Mouse (Mus musculus) midbrain, embryonic 16.5 days (tissue): ENCODE data around the gene Spred2. TPM values are rescaled to one million over a fixed set of nuclear protein-coding genes. Genes with fewer than 3 reads are reported as not detected.

Experiments
- ATAC-seq: fragments of 200-750 bp; cut with Nextera tagmentation; 2 replicates; pipeline ENCODE4 v1.8.0; 2017; ENCODE audit warnings: moderate TSS enrichment
- H3K27ac ChIP-seq: fragments of 300-500 bp; sonication (generic); 2 replicates; pipeline ENCODE4 v1.5.1; 2014; ENCODE audit warnings: mild to moderate bottlenecking, low read length, mixed read lengths
- H3K27me3 ChIP-seq: fragments of 300-500 bp; sonication (generic); 2 replicates; pipeline ENCODE4 v1.6.1; 2014; ENCODE audit warnings: low read depth, low read length, mixed read lengths; ENCODE audit not compliant: control insufficient read depth, insufficient read depth
- H3K36me3 ChIP-seq: fragments of 300-500 bp; sonication (generic); 2 replicates; pipeline ENCODE4 v1.6.1; 2014; ENCODE audit warnings: mild to moderate bottlenecking, low read length, moderate library complexity, mixed read lengths; ENCODE audit not compliant: control insufficient read depth, insufficient read depth
- H3K4me1 ChIP-seq: fragments of 300-500 bp; sonication (generic); 2 replicates; pipeline ENCODE4 v1.6.1; 2014; ENCODE audit warnings: mild to moderate bottlenecking, low read length, mixed read lengths; ENCODE audit not compliant: control insufficient read depth, insufficient read depth
- H3K4me2 ChIP-seq: fragments of 300-500 bp; sonication (generic); 2 replicates; pipeline ENCODE4 v1.6.1; 2014; ENCODE audit warnings: mild to moderate bottlenecking, low read length, mixed read lengths
- H3K4me3 ChIP-seq: fragments of 300-500 bp; sonication (generic); 2 replicates; pipeline ENCODE4 v1.5.1; 2014; ENCODE audit warnings: low read depth, mild to moderate bottlenecking, low read length, moderate library complexity, mixed read lengths
- H3K9ac ChIP-seq: fragments of 300-500 bp; sonication (generic); 2 replicates; pipeline ENCODE4 v1.6.1; 2014; ENCODE audit warnings: low read depth, low read length, mixed read lengths
- H3K9me3 ChIP-seq: fragments of 300-500 bp; sonication (generic); replicated peaks from 2 replicates; pipeline ENCODE4 v1.6.1; 2014; ENCODE audit warnings: mild to moderate bottlenecking, low read length, mixed read lengths; ENCODE audit not compliant: control insufficient read depth, poor library complexity, severe bottlenecking
- WGBS: fragments of 180-500 bp; shearing (Covaris S2); extraction: QIAGEN DNeasy Blood & Tissue Kit; methylation state at CpG from one replicate; pipeline ENCODE4 v1.1.7; 2014; 5-methylcytosine and 5-hydroxymethylcytosine counted together
- polyA plus RNA-seq: library from polyadenylated mRNA; unstranded; fragments of >200 nt; fragmentation: Nextera tagmentation; extraction: Ambion mirVana; gene quantifications from 2 replicates; pipeline ENCODE4 v1.2.1, GENCODE M21; 2015

Spred2 gene
- polyA plus RNA-seq, 1 experiment from 2014 or later: 4.8 TPM

DNA sequence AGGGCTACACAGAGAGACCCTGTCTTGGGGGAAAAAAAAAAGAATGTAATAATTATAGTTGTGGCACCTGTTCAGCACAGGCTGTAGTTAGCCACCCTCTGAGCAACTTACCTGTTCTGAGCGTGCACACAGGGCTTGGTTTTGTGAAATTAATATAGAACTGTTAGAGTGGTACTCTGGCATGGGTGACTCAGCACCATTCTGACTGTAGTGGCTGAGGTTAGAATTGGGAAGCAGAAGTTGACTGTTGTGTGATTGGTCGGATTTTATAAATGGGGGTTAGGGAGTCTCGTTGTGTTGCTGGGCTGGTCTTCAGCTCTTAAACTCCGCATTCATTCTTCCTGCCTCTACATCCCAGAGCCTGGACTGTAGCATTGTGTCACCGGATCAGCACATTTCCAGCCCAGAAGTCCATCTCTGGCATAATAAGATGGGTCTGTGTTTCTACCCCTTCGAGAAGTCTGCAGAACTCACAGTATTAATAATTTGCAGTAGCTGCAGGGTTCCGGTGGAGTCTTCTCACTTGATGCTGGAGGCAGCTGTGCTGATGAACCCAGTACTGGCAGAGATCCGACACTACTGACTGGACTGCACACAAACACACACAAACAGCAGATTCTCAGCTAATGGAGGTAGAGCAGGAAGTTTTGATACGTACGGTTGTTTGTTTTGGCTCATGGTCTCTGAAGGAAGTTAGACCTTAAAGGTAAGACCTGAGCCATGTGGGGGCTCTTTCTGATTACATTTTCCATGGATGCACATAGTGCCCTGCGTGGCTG is 5.1 kb downstream of the Spred2 start:
- no peak for ATAC-seq
- H3K4me2 ChIP-seq: no peak overlapping the region
- peaks cover 16% of the 10 kb centered on the region for H3K4me1 ChIP-seq
- no peaks in the 10 kb centered on the region for H3K27me3 ChIP-seq
- H3K9ac ChIP-seq: no peak overlapping the region
- no peaks in the 10 kb centered on the region for H3K36me3 ChIP-seq
- H3K27ac ChIP-seq: no peak overlapping the region
- no peaks in the 10 kb centered on the region for H3K9me3 ChIP-seq
- no peak overlapping the region for H3K4me3 ChIP-seq
- 75% methylated on average over 11 of the region's 11 CpGs for WGBS

DNA sequence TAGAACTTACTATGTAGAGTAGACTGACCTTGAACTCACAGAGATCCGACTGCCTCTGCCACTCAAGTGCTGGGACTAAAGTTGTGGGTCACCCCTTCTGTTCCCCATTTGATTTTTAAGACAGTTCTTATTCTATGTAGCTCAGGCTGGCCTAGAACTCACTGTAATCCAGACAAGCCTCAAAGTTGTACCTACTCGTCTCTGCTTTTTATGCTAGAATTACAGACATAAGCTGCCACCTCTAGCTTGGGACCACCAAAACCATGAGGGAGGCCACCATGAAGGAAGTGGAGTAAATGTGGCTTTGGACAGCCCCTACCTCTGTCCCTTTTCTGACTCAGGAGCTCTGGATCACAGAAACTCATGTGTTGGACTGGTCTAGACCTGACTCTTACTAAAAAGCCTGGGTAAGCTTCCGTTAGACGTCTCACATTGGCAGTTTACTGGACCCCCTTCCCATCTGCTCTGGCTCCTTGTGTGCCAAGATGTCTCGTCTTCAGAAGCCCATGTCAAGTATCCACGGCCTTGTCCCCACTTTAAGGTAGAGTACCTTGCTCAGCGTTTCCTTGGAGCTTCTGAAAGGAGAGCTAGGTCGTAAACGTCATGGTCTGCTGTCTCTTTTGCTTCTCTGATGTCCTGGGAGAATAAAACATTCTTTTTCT is 7.5 kb downstream of the Spred2 start:
- Histone ChIP-seq H3K9me3 (no peaks in the 10 kb centered on the region), H3K36me3 (no peaks in the 10 kb centered on the region), H3K27ac (no peak overlapping the region), H3K4me3 (no peak overlapping the region), H3K4me1 (peaks cover 23% of the 10 kb centered on the region), H3K4me2 (no peak overlapping the region), H3K27me3 (no peaks in the 10 kb centered on the region), H3K9ac (no peak overlapping the region)
- WGBS: 94% methylated on average over 9 of the region's 9 CpGs
- no peak for ATAC-seq

DNA sequence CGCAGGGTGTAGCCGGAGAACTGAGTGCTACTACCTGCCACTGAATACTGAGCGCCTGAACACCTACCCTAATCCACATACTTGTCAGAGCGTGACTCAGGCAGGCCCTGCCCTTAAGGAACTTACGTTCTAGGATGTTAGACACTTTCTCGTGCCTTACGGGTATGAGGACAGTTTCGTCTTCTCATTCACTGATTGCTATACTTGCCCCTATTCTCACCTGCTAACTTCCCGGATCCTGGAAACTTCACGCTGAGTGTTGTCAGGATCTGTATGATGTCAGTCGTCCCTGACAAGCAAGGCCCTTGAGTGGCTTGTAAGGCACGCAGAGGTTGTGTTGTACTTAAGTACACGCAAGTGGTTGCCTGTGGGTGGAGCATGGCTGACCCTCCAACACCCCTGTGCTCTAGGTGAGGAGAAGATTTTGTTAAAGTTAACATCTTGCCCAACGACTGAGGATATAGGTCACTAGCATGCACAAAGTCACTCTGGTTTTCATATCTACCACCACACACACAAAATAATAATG is 8.9 kb downstream of the Spred2 start:
- H3K4me3 ChIP-seq: no peak overlapping the region
- no peaks in the 10 kb centered on the region for H3K9me3 ChIP-seq
- H3K4me1 ChIP-seq: peaks cover 19% of the 10 kb centered on the region
- H3K27ac ChIP-seq: no peak overlapping the region
- H3K36me3 ChIP-seq: no peaks in the 10 kb centered on the region
- no peak overlapping the region for H3K4me2 ChIP-seq
- H3K27me3 ChIP-seq: no peaks in the 10 kb centered on the region
- 94% methylated on average over 14 of the region's 14 CpGs for WGBS
- ATAC-seq: no peak
- no peak overlapping the region for H3K9ac ChIP-seq

DNA sequence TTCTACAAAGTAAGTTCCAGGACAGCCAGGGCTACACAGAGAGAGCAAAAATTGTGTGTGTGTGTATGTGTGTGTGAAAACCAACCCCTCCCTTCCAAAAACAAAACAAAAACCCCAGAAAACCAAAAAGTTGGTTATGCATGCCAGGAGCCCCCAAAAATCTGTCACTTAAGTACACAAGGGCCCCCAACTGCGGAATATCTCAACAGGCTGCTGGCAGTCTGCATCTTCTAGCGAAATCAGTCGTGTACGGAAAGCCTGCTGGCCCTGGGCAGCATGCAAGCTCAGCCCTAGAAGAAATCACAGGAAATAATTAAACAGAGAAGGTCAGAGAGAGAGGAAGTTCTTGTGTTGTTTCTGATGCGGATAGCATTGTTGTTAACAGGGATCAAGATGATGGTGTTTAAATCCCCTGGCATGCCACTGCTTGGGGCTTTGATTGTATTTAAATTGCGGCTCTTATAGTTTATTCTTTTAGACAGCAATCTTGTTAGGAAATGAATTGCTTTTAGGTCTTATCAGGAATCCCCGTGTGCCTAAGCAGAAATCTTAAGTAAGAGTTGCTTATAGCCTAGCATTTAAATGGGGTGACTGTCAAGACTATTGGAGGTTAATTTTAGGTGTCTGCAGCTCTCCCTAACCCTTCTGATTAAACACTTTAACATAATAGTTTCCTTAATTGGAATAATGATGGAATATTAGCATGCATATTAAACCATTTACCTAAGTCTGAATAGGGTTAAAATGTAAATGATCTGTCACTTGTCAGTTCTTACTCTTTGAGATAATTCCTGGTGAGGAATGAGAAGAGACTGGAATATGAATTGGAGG is 11.6 kb downstream of the Spred2 start:
- ATAC-seq: no peak
- WGBS: 36% methylated on average over 7 of the region's 7 CpGs
- Histone ChIP-seq H3K9ac (no peak overlapping the region), H3K9me3 (no peaks in the 10 kb centered on the region), H3K4me3 (no peak overlapping the region), H3K27ac (no peak overlapping the region), H3K4me1 (peaks cover 14% of the 10 kb centered on the region), H3K4me2 (no peak overlapping the region), H3K36me3 (no peaks in the 10 kb centered on the region), H3K27me3 (no peaks in the 10 kb centered on the region)

DNA sequence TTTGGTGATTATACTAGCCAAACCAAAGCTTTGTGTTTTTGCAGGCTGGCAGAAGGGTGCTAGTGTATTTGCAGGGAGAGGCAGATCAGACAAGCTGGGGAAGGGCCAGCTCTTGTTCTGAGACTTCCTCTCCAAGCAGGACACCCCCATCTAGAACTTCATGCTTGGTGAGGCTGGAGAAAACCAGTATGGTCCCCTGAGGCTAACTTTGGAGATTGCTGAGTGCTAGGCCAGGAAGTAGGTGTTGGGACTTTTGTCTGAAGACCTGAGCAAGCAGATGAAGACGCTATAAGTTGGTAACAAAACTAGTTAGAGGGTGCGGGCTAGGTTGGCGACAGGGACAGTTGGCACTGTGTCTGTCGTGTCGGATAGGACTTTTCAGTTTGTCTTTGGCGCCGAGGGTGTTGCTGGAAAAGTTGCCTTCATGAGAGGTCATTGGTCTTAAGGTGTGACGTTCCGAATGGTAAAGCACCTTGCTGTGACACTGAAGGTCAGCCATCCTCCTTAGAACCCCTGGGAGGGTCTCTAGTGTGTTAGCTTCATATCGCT is 14.4 kb downstream of the Spred2 start:
- H3K4me3 ChIP-seq: no peak overlapping the region
- peaks cover 14% of the 10 kb centered on the region for H3K4me1 ChIP-seq
- no peak overlapping the region for H3K4me2 ChIP-seq
- ATAC-seq: no peak
- H3K9me3 ChIP-seq: no peaks in the 10 kb centered on the region
- no peaks in the 10 kb centered on the region for H3K36me3 ChIP-seq
- no peaks in the 10 kb centered on the region for H3K27me3 ChIP-seq
- H3K9ac ChIP-seq: no peak overlapping the region
- WGBS: 96% methylated on average over 10 of the region's 10 CpGs
- no peak overlapping the region for H3K27ac ChIP-seq

DNA sequence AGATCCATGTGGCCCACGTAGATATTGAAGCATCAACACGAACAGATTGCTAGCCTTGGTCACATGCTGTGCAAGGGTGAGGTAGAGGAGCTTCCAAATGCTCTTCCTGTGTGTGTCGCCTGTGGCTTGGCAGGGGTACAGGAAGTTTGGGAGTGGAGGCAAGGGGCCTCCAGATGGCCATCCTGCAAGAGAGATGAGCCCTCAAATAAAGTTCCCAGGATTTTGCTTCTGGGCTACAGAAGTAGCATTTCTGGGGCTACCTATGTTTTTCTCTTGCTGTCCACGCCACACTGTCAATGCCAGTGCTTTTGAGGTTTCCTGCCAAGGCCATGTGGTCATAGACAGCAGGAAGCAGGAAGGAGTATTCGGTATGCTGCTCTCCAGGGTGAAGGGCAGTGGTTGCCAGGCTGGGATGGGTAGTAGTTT is 15.1 kb downstream of the Spred2 start:
- 84% methylated on average over 5 of the region's 5 CpGs for WGBS
- no peaks in the 10 kb centered on the region for H3K27me3 ChIP-seq
- ATAC-seq: no peak

DNA sequence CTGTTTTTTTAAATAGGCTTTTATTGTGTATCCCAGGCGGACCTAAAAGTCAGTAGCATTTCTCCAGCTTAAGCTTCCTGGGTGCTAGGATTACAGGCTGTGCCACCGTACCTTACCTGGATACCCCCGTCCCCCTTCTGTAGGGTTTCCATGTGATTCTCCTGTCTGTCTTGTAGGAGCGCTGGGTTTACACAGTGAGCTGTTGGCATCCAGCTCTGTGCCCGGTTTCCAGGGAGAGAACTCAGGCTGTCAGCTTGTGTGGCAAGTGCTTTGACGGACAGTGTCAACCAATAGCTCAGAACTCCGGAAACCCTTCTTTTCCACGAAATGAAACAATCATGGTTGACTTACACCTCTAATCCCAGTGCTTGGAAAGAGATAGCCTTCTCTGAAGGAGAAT is 15.7 kb downstream of the Spred2 start:
- Histone ChIP-seq H3K4me2 (no peak overlapping the region), H3K27me3 (no peaks in the 10 kb centered on the region), H3K27ac (no peak overlapping the region), H3K36me3 (no peaks in the 10 kb centered on the region), H3K9me3 (no peaks in the 10 kb centered on the region), H3K4me1 (peaks cover 14% of the 10 kb centered on the region), H3K9ac (no peak overlapping the region), H3K4me3 (no peak overlapping the region)
- 79% methylated on average over 8 of the region's 8 CpGs for WGBS
- ATAC-seq: no peak

More for the DNA sequence above, 15.1 kb downstream of the Spred2 start:
- Histone ChIP-seq H3K4me1 (peaks cover 14% of the 10 kb centered on the region), H3K27ac (no peak overlapping the region), H3K9me3 (no peaks in the 10 kb centered on the region), H3K36me3 (no peaks in the 10 kb centered on the region), H3K9ac (no peak overlapping the region), H3K4me3 (no peak overlapping the region), H3K4me2 (no peak overlapping the region)

DNA sequence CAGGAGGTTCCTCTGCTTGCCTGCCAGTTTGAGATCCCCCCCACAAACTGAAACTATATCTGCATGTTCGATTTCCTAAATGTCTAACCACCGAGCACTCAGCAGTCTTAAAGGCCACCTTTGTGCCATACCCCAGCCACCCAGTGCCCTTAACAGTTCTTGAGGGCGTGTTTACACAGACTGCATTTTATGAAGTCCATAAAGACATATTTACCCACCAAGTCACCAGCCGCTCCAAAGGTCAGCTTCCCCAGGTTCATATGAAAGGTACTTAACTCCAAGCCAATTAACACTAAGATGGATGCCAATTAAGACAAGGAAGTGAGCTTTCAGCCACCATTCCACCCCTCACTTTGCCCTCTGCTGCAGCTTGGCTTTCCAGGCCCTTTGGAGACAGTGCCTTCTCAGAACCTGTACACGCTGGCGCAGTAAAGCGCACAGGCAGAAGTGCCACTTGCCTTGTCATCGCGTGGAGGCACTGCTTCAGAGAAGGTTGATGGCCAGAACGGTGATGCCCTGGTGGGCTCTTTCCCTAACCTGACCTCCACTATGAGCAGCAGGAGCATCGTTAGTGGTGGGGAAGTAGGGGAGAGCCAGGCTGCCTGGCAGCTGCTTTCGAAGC is 17.1 kb downstream of the Spred2 start:
- peaks cover 4% of the 10 kb centered on the region; the same call in 1 of the 2 replicates for H3K4me1 ChIP-seq
- no peaks in the 10 kb centered on the region for H3K27me3 ChIP-seq
- no peak for ATAC-seq
- WGBS: 75% methylated on average over 12 of the region's 12 CpGs
- no peak overlapping the region for H3K9ac ChIP-seq
- no peak overlapping the region for H3K4me2 ChIP-seq
- no peak overlapping the region for H3K27ac ChIP-seq
- H3K4me3 ChIP-seq: no peak overlapping the region
- H3K9me3 ChIP-seq: no peaks in the 10 kb centered on the region
- no peaks in the 10 kb centered on the region for H3K36me3 ChIP-seq
